Mouse (Mus musculus): ENCODE data around the gene Smcr8. TPM values are rescaled to one million over a fixed set of nuclear protein-coding genes. Genes with fewer than 3 reads are reported as not detected.

The Smcr8 gene
- total RNA-seq, 2 experiments from 2014 or later = 19.8 to 20.1 TPM

GRCm38 (mm10) chr11:60827241-60827945 lies 50.1 kb downstream of the Smcr8 start:
- intact Hi-C loops (cut with DNase I) = loop anchor here (5.0 kb wide), 1 partner anchor 50 kb away; the partner anchor contains the start of genes Smcr8 and Top3a
- DNase-seq = no peak
- Histone ChIP-seq H3K27ac (no peak overlapping the region), H3K4me3 (no peak overlapping the region)
- TF ChIP-seq CTCF (IDR thresholded peaks at IDR 0.05) = no peak

DNA sequence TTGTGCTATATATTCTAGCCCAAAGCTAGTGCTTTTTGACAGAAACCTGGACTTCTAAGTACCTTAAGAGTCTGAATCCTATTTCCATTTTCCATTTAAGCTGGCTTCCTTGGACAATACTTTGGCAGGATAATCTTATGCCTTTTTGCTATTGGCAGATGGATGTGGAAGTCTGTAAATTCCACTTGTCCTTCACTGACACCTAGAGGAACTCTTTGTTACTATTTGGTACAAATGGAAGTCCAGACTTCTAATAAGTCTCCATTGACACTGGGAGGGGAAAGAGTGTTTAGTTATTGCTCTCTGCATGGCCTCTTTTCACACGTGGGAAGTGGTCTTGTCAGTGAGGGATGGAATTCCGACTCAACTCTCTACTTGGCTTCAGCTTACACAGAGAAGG lies 51.6 kb downstream of the Smcr8 start:
- DNase-seq = no peak

DNA sequence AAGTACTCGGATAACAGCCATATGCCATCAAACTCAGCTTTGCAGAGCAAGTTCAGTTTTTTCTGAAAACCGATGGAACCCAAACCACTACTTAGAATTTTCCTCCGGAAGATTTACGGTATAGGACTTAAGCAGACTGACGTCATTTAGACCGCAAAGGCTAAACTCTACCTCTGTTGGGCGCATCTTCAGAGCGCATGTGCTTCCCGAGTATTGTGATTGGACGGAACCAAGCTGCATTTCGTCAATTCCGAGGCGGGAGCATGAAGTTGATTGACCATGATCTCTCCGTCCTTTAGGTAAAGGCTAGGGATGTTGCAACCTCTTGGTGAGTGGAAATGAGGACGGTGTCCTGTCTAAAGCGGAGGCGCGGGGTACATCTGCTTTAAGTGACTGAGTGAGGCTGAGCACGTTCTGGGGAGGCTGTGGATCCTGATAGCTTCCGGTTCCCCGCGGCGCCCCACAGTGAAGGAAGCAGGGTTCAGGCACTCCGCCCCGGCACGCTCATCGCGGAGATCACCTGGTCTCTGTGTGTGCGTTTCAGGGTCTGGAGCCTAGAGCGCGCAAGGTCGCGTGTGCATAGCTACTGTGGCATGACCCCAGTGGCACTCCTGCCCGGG lies 53.2 kb downstream of the Smcr8 start, which contains the start of gene Dhrs7b:
Gene Dhrs7b (plus strand): TSS at position 199 of the 620 bp plus-strand sequence.
- DNase-seq = peak; percentile 85
- Histone ChIP-seq H3K27ac (peak within 1 kb of the TSS; percentile 96), H3K4me3 (peak within 1 kb of the TSS; percentile 80)
- no peak for TF ChIP-seq CTCF (IDR thresholded peaks at IDR 0.05)
- intact Hi-C loops (cut with DNase I) = loop anchor here (2.0 kb wide), 1 partner anchor 48 kb away; the partner anchor contains the start of gene Tmem11

More for the DNA sequence above, 51.6 kb downstream of the Smcr8 start:
- H3K27ac ChIP-seq = no peak overlapping the region
- intact Hi-C loops (cut with DNase I) = loop anchor here (1.0 to 5.0 kb wide), 2 partner anchors 52 to 132 kb away; partner anchors contain the start of genes Smcr8 and Top3a
- H3K4me3 ChIP-seq = no peak overlapping the region
- TF ChIP-seq CTCF (IDR thresholded peaks at IDR 0.05) = peak; percentile 50

GRCm38 (mm10) chr11:60836897-60837296 lies 59.6 kb downstream of the Smcr8 start:
- no peak for DNase-seq
- intact Hi-C loops (cut with DNase I) = no loop called here
- no peak overlapping the region for H3K27ac ChIP-seq
- no peak for TF ChIP-seq CTCF (IDR thresholded peaks at IDR 0.05)
- no peak overlapping the region for H3K4me3 ChIP-seq

Small RNA genes within 50 kb of the gene (microRNA-seq; reads per million reads assigned to microRNA genes)
- not detected for gene Mir5100

Other genes with a start within 250 kb of the Smcr8 start
- gene Alkbh5, start 241.1 kb upstream of the Smcr8 start, total RNA-seq (2021) = 100 to 1,000 TPM; 115 to 122 TPM
- gene Llgl1, start 77.8 kb upstream of the Smcr8 start, total RNA-seq (2021) = 1 to 10 TPM; 9.0 to 9.5 TPM
- gene Flii, start 50.3 kb upstream of the Smcr8 start, total RNA-seq (2021) = 100 to 1,000 TPM in 1 of 2 experiments, 10 to 100 TPM in 1; 96.1 to 103 TPM
- gene Mief2, start 49.1 kb upstream of the Smcr8 start, total RNA-seq (2021) = 10 to 100 TPM; 61.9 to 91.0 TPM
- 1 to 10 TPM; 4.5 to 4.7 TPM for gene Top3a, start 159 bp upstream of the Smcr8 start, total RNA-seq (2021)
- gene Shmt1, start 34.2 kb downstream of the Smcr8 start, total RNA-seq (2021) = 10 to 100 TPM in 1 of 2 experiments, 1 to 10 TPM in 1; 8.3 to 10.0 TPM
- gene Dhrs7b, start 53.1 kb downstream of the Smcr8 start, total RNA-seq (2021) = 10 to 100 TPM; 20.8 to 23.0 TPM
- gene Tmem11, start 101.7 kb downstream of the Smcr8 start, total RNA-seq (2021) = 10 to 100 TPM; 41.4 to 41.6 TPM
- gene Natd1, start 137.2 kb downstream of the Smcr8 start, total RNA-seq (2021) = 10 to 100 TPM in 1 of 2 experiments, 1 to 10 TPM in 1; 8.6 to 10.4 TPM
- 100 to 1,000 TPM; 136 to 159 TPM for gene Map2k3, start 154.5 kb downstream of the Smcr8 start, total RNA-seq (2021)
- gene Kcnj12, start 245.0 kb downstream of the Smcr8 start, total RNA-seq (2021) = 10 to 100 TPM; 50.4 to 65.8 TPM